9 mouse cellular contexts compared by ENCODE assay signal in genomic region chr2:91480805-91481514, GRCm38 (mm10). TPM values are rescaled to one million over a fixed set of nuclear protein-coding genes. Genes with fewer than 3 reads are reported as not detected.
A peak's percentile ranks its signal among the peaks of the same experiment; 100 is the strongest.
DNase-seq lines count a peak whose midpoint lies in the region; ATAC-seq and TF ChIP-seq lines count a peak whose summit lies in the region.
"Had no signal": no experiment of that assay in that cellular context is flagged by ENCODE, and none has a peak within 500 bp of the region (broad histone marks: within the 10 kb centered on the region; RNA-seq: fewer than 3 reads in every experiment).

No protein-coding gene starts in this region.

- H3K9me3 ChIP-seq in E14TG2a.4 (ENCODE audit: low read length) = no peaks in the 10 kb centered on the region
- no peaks in the 10 kb centered on the region for H3K9me3 ChIP-seq in lung, postnatal 0 days (ENCODE audit: low read length)

- no peak overlapping the region for H3K9ac ChIP-seq in lung, postnatal 0 days (replicated peaks; ENCODE audit: low read depth)

- peaks cover 39% of the 10 kb centered on the region for H3K36me3 ChIP-seq in E14TG2a.4 (ENCODE audit: insufficient read depth, low read length)
- H3K36me3 ChIP-seq in lung, postnatal 0 days (ENCODE audit: insufficient read depth, low read length) = peaks cover 58% of the 10 kb centered on the region

- peaks cover 24% of the 10 kb centered on the region for H3K4me1 ChIP-seq in E14TG2a.4 (replicated peaks; ENCODE audit: low read depth, low read length)
- no peaks in the 10 kb centered on the region for H3K4me1 ChIP-seq in lung, postnatal 0 days (ENCODE audit: insufficient read depth, low read depth, low read length)

- peak; percentile 80 for TF ChIP-seq CTCF in E14TG2a.4 (conservative IDR thresholded peaks at IDR 0.05; ENCODE audit: low read length)
- TF ChIP-seq CTCF in lung, postnatal 0 days (IDR thresholded peaks at IDR 0.05) = peak; percentile 89

- no peak overlapping the region for H3K27ac ChIP-seq in lung, postnatal 0 days (ENCODE audit: low read length)

- peak; percentile 76 for DNase-seq in 416B (ENCODE audit: low read depth)
- DNase-seq in cerebellum, adult 9-11 months = peak; percentile 73
- DNase-seq in kidney, adult 9 months = peak; percentile 81
- peak; percentile 90 for DNase-seq in lung, postnatal 0 days (ENCODE audit: low spot score)
- peak; percentile 64 for DNase-seq in skeletal muscle tissue, adult 2 months (ENCODE audit: low read depth, low spot score)
- no peak for DNase-seq in gastrocnemius, postnatal 4 days (ENCODE audit: low spot score in 2 of 2)

- no peak overlapping the region for H3K4me3 ChIP-seq in E14TG2a.4 (replicated peaks; ENCODE audit: low read length)
- H3K4me3 ChIP-seq in lung, postnatal 0 days (ENCODE audit: low read depth, low read length) = no peak overlapping the region
- H3K4me3 ChIP-seq: myocyte had no signal

- 0 out of 2 replicates have a peak, but pooled peaks have one; percentile 22 for TF ChIP-seq EP300 in lung, postnatal 0 days (IDR thresholded peaks at IDR 0.05)

- H3K4me2 ChIP-seq in lung, postnatal 0 days (replicated peaks; ENCODE audit: low read depth, low read length) = no peak overlapping the region

- ATAC-seq in granulocyte monocyte progenitor cell, adult 5-6 weeks (replicated peaks; ENCODE audit: poor library complexity, severe bottlenecking) = peak; percentile 26; the same call in 1 of the 2 replicates
- ATAC-seq in lung, postnatal 0 days = peak; percentile 72

- WGBS in lung, postnatal 0 days = 52% methylated on average over 6 of the region's 6 CpGs

- no peaks in the 10 kb centered on the region for H3K27me3 ChIP-seq in E14TG2a.4 (ENCODE audit: insufficient read depth, low read length)
- no peaks in the 10 kb centered on the region for H3K27me3 ChIP-seq in lung, postnatal 0 days (replicated peaks; ENCODE audit: insufficient read depth, low read length)

RNA-seq across cellular contexts. Expression of gene Lrp4, which starts 23.6 kb away (rescaled TPM):
- total RNA-seq in granulocyte monocyte progenitor cell, adult 5-6 weeks (2014; fragmentation: Nextera tagmentation) = 2.6 and 2.8 TPM in 2 replicates
- 5.2 and 5.4 TPM in 2 replicates for total RNA-seq in granulocyte monocyte progenitor cell, adult 5-6 weeks (2017)
- polyA plus RNA-seq in lung, postnatal 0 days (2015; fragmentation: Nextera tagmentation; extraction: Ambion mirVana) = 18.9 TPM in 2 replicates
- total RNA-seq in gastrocnemius, postnatal 4 days (2021) = 10 to 100 TPM; 33.8 to 34.7 TPM

RNA-seq across cellular contexts. Expression of gene 1110051M20Rik, which starts 36.5 kb away (rescaled TPM):
- 8.8 and 9.6 TPM in 2 replicates for total RNA-seq in granulocyte monocyte progenitor cell, adult 5-6 weeks (2014; fragmentation: Nextera tagmentation)
- 5.8 and 6.7 TPM in 2 replicates for total RNA-seq in granulocyte monocyte progenitor cell, adult 5-6 weeks (2017)
- 27.0 and 38.9 TPM in 2 replicates for polyA plus RNA-seq in lung, postnatal 0 days (2015; fragmentation: Nextera tagmentation; extraction: Ambion mirVana)
- 10 to 100 TPM; 13.8 to 18.2 TPM for total RNA-seq in gastrocnemius, postnatal 4 days (2021)

RNA-seq across cellular contexts. Expression of gene Ckap5, which starts 45.6 kb away (rescaled TPM):
- total RNA-seq in granulocyte monocyte progenitor cell, adult 5-6 weeks (2014; fragmentation: Nextera tagmentation) = 44.9 and 84.2 TPM in 2 replicates
- total RNA-seq in granulocyte monocyte progenitor cell, adult 5-6 weeks (2017) = 80.5 and 87.9 TPM in 2 replicates
- polyA plus RNA-seq in lung, postnatal 0 days (2015; fragmentation: Nextera tagmentation; extraction: Ambion mirVana) = 25.9 and 31.8 TPM in 2 replicates
- 10 to 100 TPM; 61.6 to 63.3 TPM for total RNA-seq in gastrocnemius, postnatal 4 days (2021)

Comparison
In these comparisons a context has a peak if more than half of its experiments do, and no peak if none do; other contexts are left out.
1. DNase-seq: peak in 416B (single experiment), cerebellum, adult 9-11 months (single experiment), kidney, adult 9 months (single experiment), lung, postnatal 0 days (single experiment) and skeletal muscle tissue, adult 2 months (single experiment); none in gastrocnemius, postnatal 4 days (0 of 2).
2. RNA of gene Lrp4, which starts 23.6 kb away (total RNA-seq): 33.8 to 34.7 TPM in gastrocnemius, postnatal 4 days; 2.6 to 5.4 TPM in granulocyte monocyte progenitor cell, adult 5-6 weeks; every median in the first group is over 4 times any median in the second.